Mouse (Mus musculus) cortical plate, adult 2 months (tissue): ENCODE results near the gene Wdr91.

Experiments
- CTCF ChIP-seq: fragments of 200-500 bp; IDR thresholded peaks from 2 replicates; pipeline ENCODE4 v1.5.1; 2011; ENCODE audit warnings: mild to moderate bottlenecking, control low read depth, low read length; ENCODE audit not compliant: insufficient read depth; ENCODE audit errors: extremely low read depth
- POLR2A ChIP-seq: fragments of 200-500 bp; IDR thresholded peaks from 2 replicates; pipeline ENCODE4 v1.6.1; 2011; ENCODE audit warnings: mild to moderate bottlenecking, low read length, control low read depth; ENCODE audit not compliant: insufficient read depth; ENCODE audit errors: extremely low read depth

DNA sequence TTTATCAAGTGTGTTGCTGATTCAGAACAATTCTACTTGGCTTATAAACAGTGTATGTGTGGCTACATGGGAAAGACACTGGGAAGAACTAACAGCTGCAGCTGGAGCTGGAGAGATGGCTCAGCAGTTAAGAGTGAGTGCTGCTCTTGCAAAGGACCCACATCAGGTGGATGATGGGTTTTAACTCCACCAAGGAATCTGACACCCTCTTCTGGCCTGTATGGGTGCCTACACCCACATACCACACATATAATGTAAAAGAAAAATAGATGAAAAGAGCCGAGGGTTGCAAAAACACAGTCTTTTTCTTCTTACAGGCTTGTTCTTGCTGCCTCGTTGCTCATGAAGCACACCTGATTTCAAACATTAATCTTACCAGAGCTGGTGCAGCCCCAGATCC is 4.6 kb downstream of the Wdr91 start:
- no peak for TF ChIP-seq CTCF
- no peak for TF ChIP-seq POLR2A
